In the genomic region with DNA sequence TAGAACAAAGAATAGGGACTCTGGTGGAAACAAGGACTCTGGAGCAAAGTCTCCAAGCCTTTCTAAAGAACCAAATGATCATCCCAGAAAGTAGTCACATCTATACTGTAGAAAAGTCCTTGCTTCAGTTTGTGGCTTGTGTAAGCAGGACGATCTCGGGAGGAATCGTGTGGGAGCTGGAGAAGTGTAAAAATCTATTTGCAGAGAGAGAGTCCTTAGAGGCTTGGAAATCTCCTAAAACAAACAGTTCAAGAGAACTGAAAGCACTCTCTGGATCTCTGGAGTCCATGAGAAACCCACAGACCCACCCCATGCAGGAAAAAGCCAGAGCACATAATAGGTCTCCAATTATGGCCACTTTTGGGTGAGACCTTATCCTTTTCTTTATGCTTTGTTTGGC, we compare ENCODE assay signal across 24 mouse cellular contexts. TPM values are rescaled to one million over a fixed set of nuclear protein-coding genes. Genes with fewer than 3 reads are reported as not detected.
DNase-seq lines count a peak whose midpoint lies in the region; ATAC-seq lines count a peak whose summit lies in the region.
"Had no signal": no experiment of that assay in that cellular context is flagged by ENCODE, and none has a peak within 500 bp of the region (broad histone marks: within the 10 kb centered on the region; RNA-seq: fewer than 3 reads in every experiment).

No protein-coding gene starts in this region.

- WGBS in heart, embryonic 12.5 days: 70% methylated on average over 3 of the region's 3 CpGs

- H3K4me1 ChIP-seq in heart, embryonic 12.5 days (replicated peaks): peaks cover 25% of the 10 kb centered on the region

- no peak overlapping the region for H3K9ac ChIP-seq in heart, embryonic 12.5 days
- H3K9ac ChIP-seq: embryonic facial prominence, embryonic 12.5 days; forebrain, embryonic 13.5 days; forebrain, embryonic 15.5 days had no signal

- H3K27me3 ChIP-seq in heart, embryonic 12.5 days (replicated peaks): no peaks in the 10 kb centered on the region
- H3K27me3 ChIP-seq: CH12.LX; embryonic facial prominence, embryonic 12.5 days; forebrain, embryonic 13.5 days; forebrain, embryonic 15.5 days; Patski had no signal

- H3K27ac ChIP-seq in heart, embryonic 12.5 days (ENCODE audit: poor library complexity, severe bottlenecking): no peak overlapping the region
- H3K27ac ChIP-seq: embryonic facial prominence, embryonic 10.5 days; embryonic facial prominence, embryonic 12.5 days; forebrain, embryonic 13.5 days; forebrain, embryonic 15.5 days had no signal

- no peaks in the 10 kb centered on the region for H3K36me3 ChIP-seq in heart, embryonic 12.5 days
- H3K36me3 ChIP-seq: embryonic facial prominence, embryonic 10.5 days; embryonic facial prominence, embryonic 12.5 days; forebrain, embryonic 15.5 days; G1E had no signal

- no peak overlapping the region for H3K4me2 ChIP-seq in heart, embryonic 12.5 days
- H3K4me2 ChIP-seq: embryonic facial prominence, embryonic 12.5 days; forebrain, embryonic 13.5 days; forebrain, embryonic 15.5 days had no signal

- no peak for DNase-seq in frontal cortex, postnatal 14 days (ENCODE audit: low spot score in 2 of 2)
- peak; percentile 80 for DNase-seq in heart, adult 11 months
- peak; percentile 64 for DNase-seq in brain, adult 2 months (ENCODE audit: low read depth, low spot score)
- peak; percentile 43 for DNase-seq in telencephalon, adult 2 months (ENCODE audit: low read depth, low spot score)
- DNase-seq: adrenal gland, adult 8-10 months; adrenal gland, postnatal 14 days; adrenal gland, postnatal 36 days; B cell, adult 2 months; cerebellum, adult 11-12 months; cerebellum, adult 2 months; cerebellum, adult 9-10 months; cerebellum, postnatal 10 days; cerebellum, postnatal 25 days had no signal

- H3K9me3 ChIP-seq in heart, embryonic 12.5 days (replicated peaks): no peaks in the 10 kb centered on the region
- H3K9me3 ChIP-seq: embryonic facial prominence, embryonic 10.5 days; embryonic facial prominence, embryonic 12.5 days; forebrain, embryonic 13.5 days; forebrain, embryonic 15.5 days; G1E had no signal

- no peak overlapping the region for H3K4me3 ChIP-seq in heart, embryonic 12.5 days
- H3K4me3 ChIP-seq: embryonic facial prominence, embryonic 10.5 days; embryonic facial prominence, embryonic 12.5 days; forebrain, embryonic 13.5 days; forebrain, embryonic 15.5 days had no signal

- ATAC-seq in frontal cortex, adult (ENCODE audit: low TSS enrichment): peak; percentile 92
- ATAC-seq in heart, embryonic 12.5 days (ENCODE audit: insufficient number of reproducible peaks, low FRiP score): no peak
- ATAC-seq in granulocyte monocyte progenitor cell, adult 5-6 weeks (replicated peaks; ENCODE audit: poor library complexity, severe bottlenecking): no peak
- ATAC-seq: CD4-positive, CD25-positive, alpha-beta regulatory T cell, adult 4 months; forebrain, embryonic 13.5 days; forebrain, embryonic 15.5 days; Patski had no signal

RNA-seq across cellular contexts. Expression of gene Spred1, which starts 31.1 kb away (rescaled TPM):
- polyA plus RNA-seq in heart, embryonic 12.5 days (2016; fragmentation: Nextera tagmentation; extraction: Ambion mirVana): 13.8 and 14.7 TPM in 2 replicates
- 16.5 and 19.2 TPM in 2 replicates for total RNA-seq in granulocyte monocyte progenitor cell, adult 5-6 weeks (2014; fragmentation: Nextera tagmentation)
- total RNA-seq in granulocyte monocyte progenitor cell, adult 5-6 weeks (2017): 23.0 and 23.7 TPM in 2 replicates

Comparison
In these comparisons a context has a peak if more than half of its experiments do, and no peak if none do; other contexts are left out.
1. DNase-seq: peak in heart, adult 11 months (single experiment), brain, adult 2 months (single experiment) and telencephalon, adult 2 months (single experiment); none in frontal cortex, postnatal 14 days (0 of 2).